In the genomic region with DNA sequence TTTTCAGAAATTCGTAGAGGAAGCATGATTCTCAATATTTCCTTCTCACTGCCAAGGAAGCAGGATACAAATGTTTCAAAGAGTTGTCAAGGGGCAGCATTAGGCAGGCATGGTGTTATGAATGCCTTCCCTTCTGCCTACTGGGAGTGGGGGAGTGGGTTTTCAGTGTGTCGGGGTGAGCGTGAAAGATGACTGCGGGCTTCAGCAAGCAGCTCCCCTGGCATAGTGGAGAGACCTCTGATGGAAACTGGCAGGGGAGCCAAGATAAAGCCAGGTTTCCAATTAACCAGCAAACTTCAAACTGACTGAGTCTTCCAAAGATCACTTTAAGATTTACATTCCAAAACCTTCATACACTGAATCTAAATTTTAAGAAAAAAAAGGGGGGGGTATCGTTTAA, we compare ENCODE assay signal across 14 mouse cellular contexts. TPM values are rescaled to one million over a fixed set of nuclear protein-coding genes. Genes with fewer than 3 reads are reported as not detected.
DNase-seq lines count a peak whose midpoint lies in the region; ATAC-seq lines count a peak whose summit lies in the region.
"Had no signal": no experiment of that assay in that cellular context is flagged by ENCODE, and none has a peak within 500 bp of the region (broad histone marks: within the 10 kb centered on the region; RNA-seq: fewer than 3 reads in every experiment).

No protein-coding gene starts in this region.

- H3K4me3 ChIP-seq in forebrain, embryonic 16.5 days (replicated peaks; ENCODE audit: low read length) = peak overlapping the region; percentile 23
- H3K4me3 ChIP-seq in midbrain, embryonic 12.5 days = peak overlapping the region; percentile 66

- no peaks in the 10 kb centered on the region for H3K9me3 ChIP-seq in forebrain, embryonic 16.5 days (ENCODE audit: control insufficient read depth, low read length)
- no peaks in the 10 kb centered on the region for H3K9me3 ChIP-seq in midbrain, embryonic 12.5 days
- H3K9me3 ChIP-seq: kidney, embryonic 15.5 days; limb, embryonic 15.5 days had no signal

- 0 out of 2 replicates have a peak, but pooled peaks cover 7% of the 10 kb centered on the region for H3K4me1 ChIP-seq in forebrain, embryonic 16.5 days (replicated peaks; ENCODE audit: control insufficient read depth, insufficient read depth, low read length)
- H3K4me1 ChIP-seq in midbrain, embryonic 12.5 days = no peaks in the 10 kb centered on the region

- WGBS in forebrain, embryonic 16.5 days = 15% methylated on average over 5 of the region's 5 CpGs
- WGBS in midbrain, embryonic 12.5 days = 25% methylated on average over 5 of the region's 5 CpGs

- DNase-seq in left cerebral cortex, postnatal 4 days = peak; percentile 10
- DNase-seq in left cerebral cortex, postnatal 36 days (ENCODE audit: low spot score in 2 of 2) = no peak
- DNase-seq in layer of hippocampus, postnatal 14 days (ENCODE audit: low spot score in 2 of 2) = no peak
- DNase-seq in lung, adult 18-20 months = no peak
- DNase-seq in spleen, adult 12 weeks (ENCODE audit: low spot score) = no peak
- DNase-seq: thymus, postnatal 25 days had no signal

- no peaks in the 10 kb centered on the region for H3K27me3 ChIP-seq in forebrain, embryonic 16.5 days (replicated peaks; ENCODE audit: control insufficient read depth, insufficient read depth, low read length)
- H3K27me3 ChIP-seq in midbrain, embryonic 12.5 days = no peaks in the 10 kb centered on the region

- peak overlapping the region; percentile 66 for H3K27ac ChIP-seq in forebrain, embryonic 16.5 days (ENCODE audit: low read length)
- H3K27ac ChIP-seq in midbrain, embryonic 12.5 days (replicated peaks) = peak overlapping the region; percentile 95
- H3K27ac ChIP-seq: kidney, embryonic 15.5 days; limb, embryonic 15.5 days had no signal

- ATAC-seq in forebrain, embryonic 16.5 days = no peak
- ATAC-seq in midbrain, embryonic 12.5 days (ENCODE audit: low FRiP score, low read depth) = no peak

- no peaks in the 10 kb centered on the region for H3K36me3 ChIP-seq in forebrain, embryonic 16.5 days (ENCODE audit: control insufficient read depth, insufficient read depth)
- no peaks in the 10 kb centered on the region for H3K36me3 ChIP-seq in midbrain, embryonic 12.5 days
- H3K36me3 ChIP-seq: kidney, embryonic 15.5 days; limb, embryonic 15.5 days had no signal

- intact Hi-C loops in left cerebral cortex, postnatal 4 days (cut with DNase I) = loop anchor here (10.0 kb wide), 1 partner anchor 99 kb away; no protein-coding TSS in a partner anchor
- intact Hi-C loops in left cerebral cortex, postnatal 36 days (cut with DNase I) = no loop called here

- peak overlapping the region; percentile 57 for H3K4me2 ChIP-seq in forebrain, embryonic 16.5 days (ENCODE audit: low read length)
- H3K4me2 ChIP-seq in midbrain, embryonic 12.5 days (replicated peaks) = peak overlapping the region; percentile 52

- no peak overlapping the region for H3K9ac ChIP-seq in forebrain, embryonic 16.5 days (replicated peaks; ENCODE audit: low read depth, low read length)
- peak overlapping the region; percentile 56 for H3K9ac ChIP-seq in midbrain, embryonic 12.5 days (replicated peaks)
- H3K9ac ChIP-seq: kidney, embryonic 15.5 days; limb, embryonic 15.5 days had no signal

RNA-seq across cellular contexts. Expression of a gene that starts 0.7 kb away (rescaled TPM):
- total RNA-seq in left cerebral cortex, postnatal 4 days (2021) = 1 to 10 TPM; 5.7 to 9.2 TPM
- total RNA-seq in left cerebral cortex, postnatal 36 days (2021) = 1 to 10 TPM; 5.1 to 6.0 TPM
- polyA plus RNA-seq in forebrain, embryonic 16.5 days (2015; fragmentation: Nextera tagmentation; extraction: Ambion mirVana) = 9.7 and 10.4 TPM in 2 replicates
- polyA plus RNA-seq in midbrain, embryonic 12.5 days (2016; fragmentation: Nextera tagmentation; extraction: Ambion mirVana) = 41.6 and 43.0 TPM in 2 replicates
- total RNA-seq in layer of hippocampus, postnatal 14 days (2021) = 1 to 10 TPM; 3.3 to 4.4 TPM
- total RNA-seq: adrenal gland, adult 2 months; granulocyte monocyte progenitor cell, adult 5-6 weeks; monocyte, adult 5-6 weeks had no signal
- polyA plus RNA-seq: lung, embryonic 16.5 days had no signal
